Mouse (Mus musculus): Measurements from ENCODE around the gene Reg2. TPM values are rescaled to one million over a fixed set of nuclear protein-coding genes. Genes with fewer than 3 reads are reported as not detected.
"Not testable (repeated sequence)": the region's sequence is repeated elsewhere in the genome, so short reads cannot be mapped to it uniquely, and the experiment has no call there.

The Reg2 gene
- not detected in 2 replicates for polyA plus RNA-seq (2015; fragmentation: Nextera tagmentation; extraction: Ambion mirVana)

- not testable (repeated sequence) for H3K36me3 ChIP-seq (ENCODE audit: control insufficient read depth, insufficient read depth); H3K4me3 ChIP-seq (ENCODE audit: low read depth, low read length); H3K27me3 ChIP-seq (ENCODE audit: control insufficient read depth, insufficient read depth, low read depth, low read length); ATAC-seq (ENCODE audit: low read depth); H3K9ac ChIP-seq (ENCODE audit: low read depth, low read length); H3K4me1 ChIP-seq (ENCODE audit: control insufficient read depth, low read depth, low read length); H3K4me2 ChIP-seq (ENCODE audit: low read depth, low read length); H3K9me3 ChIP-seq (replicated peaks; ENCODE audit: control insufficient read depth, low read length); H3K27ac ChIP-seq (ENCODE audit: low read length)
- WGBS (ENCODE audit: insufficient replicate concordance): 100% methylated on average over 3 of the region's 17 CpGs
Measured at GRCm38 (mm10) chr6:78395323-78395722, at the start of gene Reg2. Reg2 (plus strand) TSS chr6:78395623.

- Histone ChIP-seq H3K4me3 (ENCODE audit: low read depth, low read length) (no peak overlapping the region), H3K36me3 (ENCODE audit: control insufficient read depth, insufficient read depth) (no peaks in the 10 kb centered on the region), H3K4me1 (ENCODE audit: control insufficient read depth, low read depth, low read length) (no peaks in the 10 kb centered on the region), H3K27me3 (ENCODE audit: control insufficient read depth, insufficient read depth, low read depth, low read length) (no peaks in the 10 kb centered on the region), H3K9me3 (replicated peaks; ENCODE audit: control insufficient read depth, low read length) (no peaks in the 10 kb centered on the region), H3K27ac (ENCODE audit: low read length) (no peak overlapping the region), H3K9ac (ENCODE audit: low read depth, low read length) (no peak overlapping the region), H3K4me2 (ENCODE audit: low read depth, low read length) (no peak overlapping the region)
- 38% methylated on average over 2 of the region's 2 CpGs for WGBS (ENCODE audit: insufficient replicate concordance)
- ATAC-seq (ENCODE audit: low read depth): no peak
Measured at GRCm38 (mm10) chr6:78361971-78362563, 33.4 kb upstream of the Reg2 start.

DNA sequence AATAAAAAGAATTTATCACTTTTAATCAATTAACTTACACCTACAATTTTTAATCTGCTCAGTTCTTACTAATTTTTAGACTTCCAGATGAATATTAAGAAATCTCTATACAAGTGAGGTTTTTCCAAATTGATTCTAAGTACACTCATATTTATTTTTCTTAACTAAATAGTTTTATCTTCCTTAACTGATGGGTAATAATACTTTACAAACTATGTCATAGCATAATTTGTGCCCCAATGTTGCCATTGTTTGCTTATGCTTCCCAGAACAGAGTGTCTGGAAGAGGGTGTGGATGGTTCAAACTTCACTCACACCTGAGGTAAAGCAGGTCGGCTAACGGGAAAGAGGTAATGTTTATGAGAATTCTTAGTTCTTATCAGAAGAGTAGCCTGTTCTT is 25.1 kb upstream of the Reg2 start, which contains the start of gene Reg3b:
Gene Reg3b (plus strand): TSS at position 301 of the 400 bp plus-strand sequence.
- Histone ChIP-seq H3K4me3 (ENCODE audit: low read depth, low read length) (no peak within 1 kb of the TSS), H3K36me3 (ENCODE audit: control insufficient read depth, insufficient read depth) (no peaks in the 10 kb centered on the region), H3K9ac (ENCODE audit: low read depth, low read length) (no peak within 1 kb of the TSS), H3K27me3 (ENCODE audit: control insufficient read depth, insufficient read depth, low read depth, low read length) (no peaks in the 10 kb centered on the region), H3K27ac (ENCODE audit: low read length) (no peak within 1 kb of the TSS), H3K4me2 (ENCODE audit: low read depth, low read length) (no peak within 1 kb of the TSS), H3K9me3 (replicated peaks; ENCODE audit: control insufficient read depth, low read length) (no peaks in the 10 kb centered on the region), H3K4me1 (ENCODE audit: control insufficient read depth, low read depth, low read length) (no peaks in the 10 kb centered on the region)
- WGBS (ENCODE audit: insufficient replicate concordance): 67% methylated on average over 2 of the region's 2 CpGs
- no peak for ATAC-seq (ENCODE audit: low read depth)

DNA sequence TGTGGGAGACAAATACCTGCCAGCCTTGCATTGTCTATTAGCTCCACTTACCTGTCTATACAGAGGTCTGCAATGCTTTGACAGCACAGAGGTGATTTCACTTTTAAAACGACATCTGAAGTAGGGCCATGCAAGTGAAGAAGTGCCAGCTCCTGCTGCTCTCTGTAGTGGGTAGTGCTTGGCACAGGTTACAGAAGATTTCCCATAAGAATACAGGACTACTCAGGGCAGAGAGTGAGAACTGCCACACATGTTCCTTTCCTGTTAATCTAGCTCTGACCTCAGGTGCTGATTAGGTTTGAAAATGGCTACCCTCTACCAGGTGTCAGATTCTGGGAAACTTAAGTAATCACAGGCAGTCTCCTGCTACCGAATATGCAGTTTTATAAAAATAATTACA is 16.7 kb upstream of the Reg2 start, which contains the start of gene Reg3d:
Gene Reg3d (minus strand): TSS at position 101 of the 400 bp plus-strand sequence.
- H3K9me3 ChIP-seq (replicated peaks; ENCODE audit: control insufficient read depth, low read length): no peaks in the 10 kb centered on the region
- no peaks in the 10 kb centered on the region for H3K4me1 ChIP-seq (ENCODE audit: control insufficient read depth, low read depth, low read length)
- H3K4me3 ChIP-seq (ENCODE audit: low read depth, low read length): no peak within 1 kb of the TSS
- no peaks in the 10 kb centered on the region for H3K27me3 ChIP-seq (ENCODE audit: control insufficient read depth, insufficient read depth, low read depth, low read length)
- ATAC-seq (ENCODE audit: low read depth): no peak
- H3K9ac ChIP-seq (ENCODE audit: low read depth, low read length): no peak within 1 kb of the TSS
- no peak within 1 kb of the TSS for H3K27ac ChIP-seq (ENCODE audit: low read length)
- WGBS (ENCODE audit: insufficient replicate concordance): 56% methylated on average over 2 of the region's 2 CpGs
- no peak within 1 kb of the TSS for H3K4me2 ChIP-seq (ENCODE audit: low read depth, low read length)
- H3K36me3 ChIP-seq (ENCODE audit: control insufficient read depth, insufficient read depth): no peaks in the 10 kb centered on the region

GRCm38 (mm10) chr6:78380409-78380808 is 15.0 kb upstream of the Reg2 start, which contains the start of gene Reg3a:
Reg3a (plus strand) TSS chr6:78380709.
- Histone ChIP-seq H3K27me3 (ENCODE audit: control insufficient read depth, insufficient read depth, low read depth, low read length) (no peaks in the 10 kb centered on the region), H3K4me1 (ENCODE audit: control insufficient read depth, low read depth, low read length) (no peaks in the 10 kb centered on the region), H3K9ac (ENCODE audit: low read depth, low read length) (no peak within 1 kb of the TSS), H3K27ac (ENCODE audit: low read length) (no peak within 1 kb of the TSS), H3K9me3 (replicated peaks; ENCODE audit: control insufficient read depth, low read length) (no peaks in the 10 kb centered on the region), H3K4me3 (ENCODE audit: low read depth, low read length) (no peak within 1 kb of the TSS), H3K36me3 (ENCODE audit: control insufficient read depth, insufficient read depth) (no peaks in the 10 kb centered on the region), H3K4me2 (ENCODE audit: low read depth, low read length) (no peak within 1 kb of the TSS)
- no peak for ATAC-seq (ENCODE audit: low read depth)

GRCm38 (mm10) chr6:78385609-78386008 is 9.8 kb upstream of the Reg2 start:
- no peaks in the 10 kb centered on the region for H3K27me3 ChIP-seq (ENCODE audit: control insufficient read depth, insufficient read depth, low read depth, low read length)
- H3K4me1 ChIP-seq (ENCODE audit: control insufficient read depth, low read depth, low read length): no peaks in the 10 kb centered on the region
- H3K36me3 ChIP-seq (ENCODE audit: control insufficient read depth, insufficient read depth): no peaks in the 10 kb centered on the region
- ATAC-seq (ENCODE audit: low read depth): no peak
- H3K4me3 ChIP-seq (ENCODE audit: low read depth, low read length): no peak overlapping the region
- 63% methylated on average over 3 of the region's 3 CpGs for WGBS (ENCODE audit: insufficient replicate concordance)
- no peak overlapping the region for H3K9ac ChIP-seq (ENCODE audit: low read depth, low read length)
- H3K27ac ChIP-seq (ENCODE audit: low read length): no peak overlapping the region
- H3K9me3 ChIP-seq (replicated peaks; ENCODE audit: control insufficient read depth, low read length): no peaks in the 10 kb centered on the region
- no peak overlapping the region for H3K4me2 ChIP-seq (ENCODE audit: low read depth, low read length)

DNA sequence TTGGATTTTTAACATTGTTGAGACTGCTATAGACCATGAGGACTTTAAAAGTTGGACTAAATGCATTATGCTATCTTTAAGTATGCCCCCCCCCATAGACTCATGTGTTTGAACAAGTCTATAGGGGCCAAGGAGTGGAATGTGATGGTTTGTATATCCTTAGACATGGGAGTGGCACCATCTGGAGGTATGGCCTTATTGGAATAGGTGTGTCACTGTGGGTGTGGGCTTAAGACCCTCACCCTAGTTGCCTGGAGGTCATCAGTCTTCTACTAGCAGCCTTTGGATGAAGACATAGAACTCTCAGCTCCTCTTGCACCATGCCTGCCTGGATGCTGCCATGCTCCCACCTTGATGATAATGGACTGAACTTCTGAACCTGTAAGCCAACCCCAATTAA is 27.0 kb downstream of the Reg2 start, which contains the start of gene Reg1:
Gene Reg1 (plus strand): TSS at position 301 of the 400 bp plus-strand sequence.
- H3K27me3 ChIP-seq (ENCODE audit: control insufficient read depth, insufficient read depth, low read depth, low read length); H3K27ac ChIP-seq (ENCODE audit: low read length); H3K36me3 ChIP-seq (ENCODE audit: control insufficient read depth, insufficient read depth); ATAC-seq (ENCODE audit: low read depth); H3K4me3 ChIP-seq (ENCODE audit: low read depth, low read length); H3K4me1 ChIP-seq (ENCODE audit: control insufficient read depth, low read depth, low read length); H3K4me2 ChIP-seq (ENCODE audit: low read depth, low read length); H3K9ac ChIP-seq (ENCODE audit: low read depth, low read length); H3K9me3 ChIP-seq (replicated peaks; ENCODE audit: control insufficient read depth, low read length): not testable (repeated sequence)

- Histone ChIP-seq H3K36me3 (ENCODE audit: control insufficient read depth, insufficient read depth) (no peaks in the 10 kb centered on the region), H3K9ac (ENCODE audit: low read depth, low read length) (no peak overlapping the region), H3K27ac (ENCODE audit: low read length) (no peak overlapping the region), H3K4me3 (ENCODE audit: low read depth, low read length) (no peak overlapping the region), H3K4me1 (ENCODE audit: control insufficient read depth, low read depth, low read length) (no peaks in the 10 kb centered on the region), H3K9me3 (replicated peaks; ENCODE audit: control insufficient read depth, low read length) (no peaks in the 10 kb centered on the region), H3K27me3 (ENCODE audit: control insufficient read depth, insufficient read depth, low read depth, low read length) (no peaks in the 10 kb centered on the region), H3K4me2 (ENCODE audit: low read depth, low read length) (no peak overlapping the region)
- 65% methylated on average over 3 of the region's 3 CpGs for WGBS (ENCODE audit: insufficient replicate concordance)
- ATAC-seq (ENCODE audit: low read depth): no peak
Measured at GRCm38 (mm10) chr6:78425497-78425896, 30.1 kb downstream of the Reg2 start.

GRCm38 (mm10) chr6:78447202-78447601 is 51.8 kb downstream of the Reg2 start:
- H3K4me3 ChIP-seq (ENCODE audit: low read depth, low read length): no peak overlapping the region
- WGBS (ENCODE audit: insufficient replicate concordance): 33% methylated on average over 1 of the region's 1 CpGs
- H3K9me3 ChIP-seq (replicated peaks; ENCODE audit: control insufficient read depth, low read length): no peaks in the 10 kb centered on the region
- H3K36me3 ChIP-seq (ENCODE audit: control insufficient read depth, insufficient read depth): no peaks in the 10 kb centered on the region
- H3K27me3 ChIP-seq (ENCODE audit: control insufficient read depth, insufficient read depth, low read depth, low read length): no peaks in the 10 kb centered on the region
- H3K4me1 ChIP-seq (ENCODE audit: control insufficient read depth, low read depth, low read length): no peaks in the 10 kb centered on the region
- no peak for ATAC-seq (ENCODE audit: low read depth)
- H3K9ac ChIP-seq (ENCODE audit: low read depth, low read length): no peak overlapping the region
- no peak overlapping the region for H3K27ac ChIP-seq (ENCODE audit: low read length)
- H3K4me2 ChIP-seq (ENCODE audit: low read depth, low read length): no peak overlapping the region
